Mouse (Mus musculus): Measurements from ENCODE around the gene Bloc1s2.
A peak's percentile ranks its signal among the peaks of the same experiment; 100 is the strongest.
"Not testable (repeated sequence)": the region's sequence is repeated elsewhere in the genome, so short reads cannot be mapped to it uniquely, and the experiment has no call there.

Bloc1s2 gene

GRCm38 (mm10) chr19:44127729-44128497 lies 18.3 kb downstream of the Bloc1s2 start:
- no peak for DNase-seq (ENCODE audit: low spot score in 2 of 2)

GRCm38 (mm10) chr19:44121137-44121536 lies 25.1 kb downstream of the Bloc1s2 start:
- no peak for DNase-seq (ENCODE audit: low spot score in 2 of 2)

- not testable (repeated sequence) for DNase-seq (ENCODE audit: low spot score in 2 of 2)
These were observed 25.6 kb downstream of the Bloc1s2 start for GRCm38 (mm10) chr19:44120686-44121085.

- DNase-seq (ENCODE audit: low spot score in 2 of 2) = no peak
These were observed 28.5 kb downstream of the Bloc1s2 start for GRCm38 (mm10) chr19:44117793-44118192.

- no peak for DNase-seq (ENCODE audit: low spot score in 2 of 2)
These were observed 34.5 kb downstream of the Bloc1s2 start for GRCm38 (mm10) chr19:44111706-44112105.

- no peak for DNase-seq (ENCODE audit: low spot score in 2 of 2)
These were observed 35.9 kb downstream of the Bloc1s2 start for GRCm38 (mm10) chr19:44110356-44110755.

- no peak for DNase-seq (ENCODE audit: low spot score in 2 of 2)
These were observed 37.2 kb downstream of the Bloc1s2 start for GRCm38 (mm10) chr19:44108996-44109395.

- peak in 1 of 2 experiments; percentile 16 for DNase-seq (ENCODE audit: low spot score in 2 of 2)
These were observed 38.4 kb downstream of the Bloc1s2 start for GRCm38 (mm10) chr19:44107661-44108521.

GRCm38 (mm10) chr19:44106831-44107660 lies 39.2 kb downstream of the Bloc1s2 start, which contains the start of gene Chuk:
TSS of gene Chuk (minus strand) at chr19:44107480.
- DNase-seq (ENCODE audit: low spot score in 2 of 2) = peak; percentile 72 to 94

- no peak for DNase-seq (ENCODE audit: low spot score in 2 of 2)
These were observed 41.9 kb downstream of the Bloc1s2 start for GRCm38 (mm10) chr19:44104393-44104792.

GRCm38 (mm10) chr19:44103001-44103400 lies 43.2 kb downstream of the Bloc1s2 start:
- DNase-seq (ENCODE audit: low spot score in 2 of 2) = no peak

- DNase-seq (ENCODE audit: low spot score in 2 of 2) = no peak
These were observed 45.4 kb downstream of the Bloc1s2 start for GRCm38 (mm10) chr19:44100840-44101239.

Data from left cerebral cortex, adult 9 months (tissue).